Mouse (Mus musculus) megakaryocyte, embryonic 14.5 days (primary cell): ENCODE results near the gene Zfp423. TPM values are rescaled to one million over a fixed set of nuclear protein-coding genes. Genes with fewer than 3 reads are reported as not detected.

Source experiments
- H3K27me3 ChIP-seq: replicated peaks from 2 replicates; pipeline ENCODE3; 2012; ENCODE audit warnings: inconsistent platforms
- H3K36me3 ChIP-seq: replicated peaks from 2 replicates; pipeline ENCODE3; 2012; ENCODE audit warnings: low read length, inconsistent platforms, mixed read lengths
- H3K4me1 ChIP-seq: 2 replicates; pipeline ENCODE4 v1.6.1; 2012; ENCODE audit warnings: inconsistent platforms
- H3K4me3 ChIP-seq: replicated peaks from 2 replicates; pipeline ENCODE3; 2012; ENCODE audit warnings: moderate library complexity, mild to moderate bottlenecking, inconsistent platforms
- H3K9me3 ChIP-seq: 2 replicates; pipeline ENCODE4 v1.6.1; 2012; ENCODE audit warnings: inconsistent platforms
- FLI1 ChIP-seq: IDR thresholded peaks from 2 replicates; pipeline ENCODE4 v1.6.1; 2012; ENCODE audit warnings: low read length, inconsistent platforms, mixed read lengths
- GATA1 ChIP-seq: IDR thresholded peaks from 3 replicates; pipeline ENCODE4 v1.6.1; 2012; ENCODE audit warnings: mixed read lengths, low read length, inconsistent platforms, borderline replicate concordance
- polyA plus RNA-seq: library from polyadenylated mRNA; stranded (reverse); fragments of >175 nt; gene quantifications from 2 replicates; pipeline ENCODE4 v1.2.3, GENCODE M21; 2012; ENCODE audit warnings: low replicate concordance; ENCODE audit not compliant: insufficient read depth

Zfp423 gene
- polyA plus RNA-seq, 1 experiment, result not detected

DNA sequence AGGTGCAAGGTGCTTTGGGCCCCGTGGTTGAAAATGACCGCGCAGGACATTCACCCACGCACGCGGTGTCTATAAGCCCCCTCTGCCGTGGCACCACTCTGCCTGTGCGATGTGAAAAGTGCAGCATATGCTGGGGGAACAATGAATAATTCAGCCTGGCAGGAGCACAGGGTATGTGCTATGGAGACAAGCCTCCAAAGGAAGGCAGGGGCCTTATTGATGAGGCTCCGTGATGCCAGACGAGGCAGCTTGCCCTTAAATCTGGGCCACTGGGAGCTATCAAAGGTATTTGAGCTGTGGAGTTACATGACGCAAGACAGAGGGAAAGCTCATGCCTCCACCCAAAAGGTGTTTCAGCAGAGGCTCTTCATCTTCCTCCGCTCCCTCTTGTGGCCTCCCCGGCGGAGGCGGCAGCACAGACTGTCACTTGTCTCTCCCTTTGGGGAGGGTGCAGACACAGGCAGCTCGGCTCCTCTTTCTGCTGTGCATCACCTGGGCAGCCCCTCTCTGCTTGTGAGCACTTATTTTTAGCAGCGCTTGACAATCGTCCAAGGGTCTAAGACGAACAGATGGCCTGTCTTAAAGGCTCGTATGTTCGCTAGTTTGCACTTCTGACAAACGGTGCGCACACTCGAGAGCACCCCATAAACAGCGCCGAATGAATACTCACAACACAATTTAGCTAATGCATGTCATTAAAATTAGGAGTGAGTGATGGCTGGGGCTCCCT lies 291.3 kb downstream of the Zfp423 start:
- H3K9me3 ChIP-seq, result no peaks in the 10 kb centered on the region

DNA sequence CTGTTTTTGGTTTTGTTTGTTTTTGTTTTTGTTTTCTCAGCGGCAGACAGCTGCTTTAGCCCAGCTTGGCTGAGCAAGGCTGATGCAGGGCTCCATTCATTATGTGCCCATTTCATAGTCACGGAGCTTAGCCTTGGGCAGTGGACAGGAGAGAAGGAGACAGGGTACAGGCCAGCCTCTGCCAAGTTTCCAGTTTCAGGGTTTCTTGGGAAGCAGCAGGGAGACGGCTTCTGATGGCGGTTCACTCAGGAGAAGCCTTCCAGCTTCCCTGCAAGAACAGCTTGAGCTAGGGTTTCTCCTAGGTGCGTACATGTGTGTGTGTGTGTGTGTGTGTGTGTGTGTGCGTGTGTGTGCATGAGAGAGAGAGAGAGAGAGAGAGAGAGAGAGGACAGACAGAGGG lies 292.1 kb downstream of the Zfp423 start:
- TF ChIP-seq FLI1 (no peak), GATA1 (no peak)
- Histone ChIP-seq H3K36me3 (no peaks in the 10 kb centered on the region), H3K9me3 (no peaks in the 10 kb centered on the region), H3K4me3 (no peak overlapping the region), H3K27me3 (peaks cover 29% of the 10 kb centered on the region), H3K4me1 (peaks cover 72% of the 10 kb centered on the region)

More for the DNA sequence above, 291.3 kb downstream of the Zfp423 start:
- Histone ChIP-seq H3K36me3 (no peaks in the 10 kb centered on the region), H3K27me3 (peaks cover 21% of the 10 kb centered on the region), H3K4me1 (peaks cover 67% of the 10 kb centered on the region), H3K4me3 (no peak overlapping the region)
- TF ChIP-seq FLI1, result no peak
- TF ChIP-seq GATA1, result no peak

DNA sequence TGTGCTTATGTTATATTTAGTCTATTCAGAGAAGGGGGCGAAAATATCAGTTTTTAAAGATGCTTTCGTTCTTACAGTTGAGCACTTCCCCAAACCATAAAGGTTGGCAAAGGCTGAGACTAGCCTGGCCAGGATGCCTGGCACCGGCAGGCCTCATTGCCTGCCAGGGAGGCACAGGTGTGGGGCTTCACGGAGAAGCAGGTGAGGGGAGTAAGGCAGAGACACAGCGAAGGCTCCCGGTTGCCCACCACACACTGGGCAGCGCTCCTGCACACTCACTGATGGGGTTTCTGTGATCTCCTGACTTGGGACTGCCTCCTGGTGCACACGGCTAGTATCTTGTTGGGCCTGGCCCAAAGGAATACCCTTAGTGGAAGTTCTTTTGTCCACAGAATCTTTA lies 294.1 kb downstream of the Zfp423 start:
- H3K27me3 ChIP-seq, result peaks cover 46% of the 10 kb centered on the region
- H3K4me1 ChIP-seq, result peaks cover 67% of the 10 kb centered on the region
- no peaks in the 10 kb centered on the region for H3K36me3 ChIP-seq
- no peak overlapping the region for H3K4me3 ChIP-seq
- TF ChIP-seq FLI1 (no peak), GATA1 (no peak)
- H3K9me3 ChIP-seq, result no peaks in the 10 kb centered on the region

DNA sequence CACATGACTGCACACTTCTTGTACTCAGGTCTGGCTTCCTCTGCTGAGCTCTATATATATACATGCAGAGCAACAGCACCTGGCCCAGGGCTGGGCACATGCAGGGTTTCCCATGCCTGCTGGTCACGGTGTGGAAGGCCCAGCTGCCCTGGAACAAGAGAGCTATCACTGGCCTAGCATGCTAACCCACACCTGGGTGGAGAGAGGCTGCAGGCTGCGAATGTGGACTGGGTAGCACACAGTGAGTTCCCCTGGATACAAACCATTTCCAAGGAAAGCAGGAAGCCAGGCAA lies 295.2 kb downstream of the Zfp423 start:
- TF ChIP-seq GATA1 (no peak), FLI1 (no peak)
- Histone ChIP-seq H3K36me3 (no peaks in the 10 kb centered on the region), H3K27me3 (peaks cover 58% of the 10 kb centered on the region), H3K4me3 (no peak overlapping the region), H3K9me3 (no peaks in the 10 kb centered on the region), H3K4me1 (peaks cover 60% of the 10 kb centered on the region)

DNA sequence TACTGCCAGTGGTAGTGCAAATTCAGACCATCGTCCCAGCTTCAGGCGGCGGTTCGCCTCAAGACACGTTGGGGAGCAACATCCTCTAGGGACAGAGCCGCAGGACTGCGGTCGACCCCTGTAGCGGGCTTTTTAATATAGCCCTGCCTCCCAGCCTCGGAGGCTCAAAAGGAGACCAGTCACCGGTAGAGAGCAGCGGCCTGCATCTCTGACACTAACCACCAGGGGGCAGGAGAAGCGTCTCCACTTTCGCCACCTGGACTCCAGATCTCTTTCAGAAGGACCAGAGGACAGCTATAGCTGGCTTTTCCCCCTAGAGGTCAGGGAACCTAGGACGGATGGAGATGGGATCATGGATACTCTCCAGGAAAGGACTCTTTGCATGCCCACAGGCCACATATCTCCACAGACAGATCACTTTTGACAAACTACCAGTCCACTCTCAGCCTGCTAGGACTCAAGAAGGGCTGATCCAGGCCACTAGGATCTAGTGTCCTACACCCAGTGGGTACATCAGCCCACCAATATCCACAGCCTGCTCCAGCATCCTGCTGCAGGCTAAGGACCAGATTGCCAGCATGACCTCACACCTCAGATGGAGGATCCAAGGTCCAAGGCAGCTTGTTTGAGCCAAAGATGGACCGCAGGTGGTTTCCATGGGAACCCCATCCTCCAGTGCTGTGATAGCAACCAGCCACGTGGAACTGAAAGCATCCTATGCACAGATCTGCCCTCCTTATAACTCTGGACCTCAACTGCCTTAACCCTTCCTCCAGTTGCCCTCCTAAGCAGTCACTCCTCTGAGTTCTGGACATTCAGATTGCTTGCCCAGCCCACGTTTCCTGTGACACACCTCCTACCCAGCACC lies 295.8 kb downstream of the Zfp423 start:
- H3K27me3 ChIP-seq, result peaks cover 61% of the 10 kb centered on the region
- H3K4me1 ChIP-seq, result peaks cover 54% of the 10 kb centered on the region
- H3K4me3 ChIP-seq, result peak overlapping the region; percentile 84
- TF ChIP-seq FLI1 (no peak), GATA1 (no peak)
- no peaks in the 10 kb centered on the region for H3K9me3 ChIP-seq
- H3K36me3 ChIP-seq, result no peaks in the 10 kb centered on the region

DNA sequence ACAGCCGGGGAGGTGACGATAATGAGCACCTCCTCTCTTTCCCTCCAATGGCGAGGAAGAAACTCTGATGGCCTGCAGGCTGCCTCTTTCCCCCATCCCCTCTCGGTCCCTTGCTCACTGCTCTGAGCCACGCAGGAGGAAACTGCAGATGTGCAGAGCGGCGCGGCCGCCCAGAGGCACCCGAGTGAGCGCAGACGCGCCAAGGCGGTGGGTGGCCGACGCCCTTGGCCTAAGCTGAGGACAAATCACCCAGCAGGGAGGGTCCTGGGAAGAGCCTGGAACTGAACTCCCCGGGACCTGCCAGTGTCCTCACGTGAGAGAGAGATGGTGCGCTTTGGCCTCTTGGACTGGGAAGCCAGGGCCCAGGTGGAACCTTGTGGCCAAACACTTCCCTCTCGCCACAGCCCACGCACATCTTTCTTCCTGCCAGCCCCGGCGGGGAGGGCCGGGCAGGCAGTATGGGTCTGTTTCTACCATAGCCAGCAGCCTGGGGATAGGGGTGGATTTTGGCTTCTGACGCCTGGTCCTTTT lies 296.5 kb downstream of the Zfp423 start:
- no peak for TF ChIP-seq FLI1
- no peak for TF ChIP-seq GATA1
- no peaks in the 10 kb centered on the region for H3K9me3 ChIP-seq
- peak overlapping the region; percentile 84 for H3K4me3 ChIP-seq
- H3K36me3 ChIP-seq, result no peaks in the 10 kb centered on the region
- peaks cover 47% of the 10 kb centered on the region for H3K4me1 ChIP-seq
- peaks cover 64% of the 10 kb centered on the region for H3K27me3 ChIP-seq

DNA sequence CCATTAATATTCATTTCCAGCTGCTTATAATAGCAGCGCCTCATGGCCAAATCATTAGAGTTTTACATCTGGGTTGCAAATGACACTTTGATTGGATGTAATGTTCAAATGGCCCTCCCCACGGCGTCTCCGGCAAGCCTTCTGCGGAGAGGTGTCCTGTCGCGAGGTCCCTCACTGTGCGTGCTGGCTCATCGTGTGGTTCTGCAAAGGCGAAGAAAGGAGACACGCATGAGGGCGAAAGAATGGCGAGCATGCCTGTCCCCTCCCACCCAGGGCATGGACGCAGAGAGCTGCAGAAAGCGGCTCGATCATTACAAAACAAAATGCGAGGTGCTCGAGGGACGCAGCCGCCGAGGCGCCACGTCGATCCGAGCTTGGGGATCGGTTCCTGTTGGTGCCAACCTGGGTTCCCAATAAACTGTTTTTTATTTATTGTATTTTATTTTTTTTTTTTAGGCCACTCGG lies 297.1 kb downstream of the Zfp423 start:
- H3K9me3 ChIP-seq, result no peaks in the 10 kb centered on the region
- H3K36me3 ChIP-seq, result no peaks in the 10 kb centered on the region
- peaks cover 65% of the 10 kb centered on the region for H3K27me3 ChIP-seq
- peak overlapping the region; percentile 84 for H3K4me3 ChIP-seq
- H3K4me1 ChIP-seq, result peaks cover 45% of the 10 kb centered on the region
- TF ChIP-seq FLI1, result no peak
- no peak for TF ChIP-seq GATA1

DNA sequence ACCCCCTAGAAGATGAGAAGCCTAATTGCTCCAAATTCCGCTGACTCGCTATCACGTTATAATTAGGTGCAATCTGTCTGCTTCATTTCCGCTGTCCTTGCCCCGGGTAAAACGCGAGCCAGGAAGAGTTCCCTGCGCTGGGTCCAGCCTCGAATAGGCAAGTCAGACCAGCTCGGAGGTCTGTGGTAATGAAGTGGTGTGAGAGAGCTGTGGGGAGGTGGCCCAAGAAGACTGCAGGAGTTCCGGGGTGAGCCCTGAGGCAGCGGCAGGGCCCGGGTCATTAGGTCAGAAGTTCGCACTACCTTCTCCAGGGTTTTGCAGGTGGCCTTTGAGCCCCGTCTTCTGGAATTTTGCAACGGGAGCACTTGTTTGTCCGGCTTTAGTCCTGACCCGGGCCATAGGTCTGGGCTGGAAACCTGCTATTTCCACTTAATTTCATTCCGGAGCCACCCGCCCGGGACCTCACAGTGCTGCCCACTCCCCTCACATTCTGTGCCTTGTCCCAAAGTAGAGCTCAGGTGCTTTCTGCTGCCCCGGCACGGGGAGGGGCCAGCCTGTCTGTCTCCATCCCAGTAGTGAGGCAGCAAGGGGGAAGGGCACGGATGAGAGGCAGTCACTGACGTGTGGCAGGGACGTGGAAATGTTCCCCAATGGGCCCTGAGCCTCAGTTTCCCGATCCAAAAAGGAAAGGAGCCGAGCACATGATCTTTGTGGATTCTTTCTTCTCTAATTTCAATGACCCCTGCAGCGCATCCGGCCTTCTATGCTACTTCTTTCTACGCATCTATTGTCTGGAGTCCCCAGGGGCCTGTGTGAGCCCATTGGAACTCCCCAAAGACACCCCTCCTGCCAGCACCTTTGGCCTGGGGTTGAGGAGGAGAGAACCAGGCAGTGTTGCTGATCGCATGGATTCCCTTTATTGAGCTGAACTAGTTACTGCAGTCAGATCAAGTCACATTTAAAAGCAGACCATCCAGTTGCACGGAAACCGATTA lies 298.2 kb downstream of the Zfp423 start:
- Histone ChIP-seq H3K36me3 (no peaks in the 10 kb centered on the region), H3K4me3 (peak overlapping the region; percentile 78), H3K27me3 (peaks cover 69% of the 10 kb centered on the region), H3K4me1 (peaks cover 51% of the 10 kb centered on the region), H3K9me3 (no peaks in the 10 kb centered on the region)
- no peak for TF ChIP-seq GATA1
- TF ChIP-seq FLI1, result no peak

DNA sequence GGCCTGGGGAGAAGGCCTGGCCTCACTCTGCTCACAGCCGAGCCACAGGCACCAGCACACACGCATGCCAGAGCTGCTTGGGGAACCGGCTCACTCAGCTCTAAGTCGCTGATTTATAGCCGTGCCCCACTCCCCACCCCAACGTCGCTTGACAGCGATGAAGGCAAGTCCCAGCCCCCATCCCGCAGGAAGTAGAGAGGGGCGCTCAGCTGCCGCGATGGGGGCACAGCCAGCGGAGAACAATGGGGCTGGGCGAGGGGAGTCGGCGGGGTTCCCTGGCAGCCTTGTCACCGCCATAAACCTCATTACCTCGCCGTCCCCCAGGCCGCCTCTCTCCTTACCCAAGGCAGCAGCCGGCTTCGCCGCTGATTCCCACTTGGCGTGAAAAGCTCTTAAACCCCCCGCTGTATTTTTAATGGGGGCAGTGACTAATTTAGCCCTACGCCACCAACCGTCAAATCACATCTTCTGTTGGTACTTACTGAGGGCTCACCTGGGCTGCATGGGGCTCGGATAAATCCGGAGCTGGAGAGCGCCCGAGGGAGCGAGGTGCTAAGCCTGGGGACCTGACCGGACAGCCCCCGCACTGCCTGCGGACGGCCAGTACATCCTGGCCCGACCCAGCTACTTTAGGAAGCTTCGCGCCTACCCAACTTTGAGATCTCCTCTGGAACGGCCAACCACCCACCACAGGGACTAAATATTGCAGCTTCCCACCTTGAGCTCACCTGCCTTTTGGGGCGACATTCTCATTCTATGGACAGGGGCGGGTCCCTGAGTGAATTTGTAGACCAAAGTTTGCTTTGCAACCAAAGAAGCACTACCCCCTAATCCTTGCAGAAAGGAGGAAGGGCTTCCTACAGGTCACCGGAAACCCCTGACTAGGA lies 299.1 kb downstream of the Zfp423 start:
- no peaks in the 10 kb centered on the region for H3K9me3 ChIP-seq
- no peaks in the 10 kb centered on the region for H3K36me3 ChIP-seq
- peaks cover 72% of the 10 kb centered on the region for H3K27me3 ChIP-seq
- peaks cover 54% of the 10 kb centered on the region for H3K4me1 ChIP-seq
- no peak for TF ChIP-seq GATA1
- TF ChIP-seq FLI1, result no peak
- H3K4me3 ChIP-seq, result peak overlapping the region; percentile 78
